Mouse (Mus musculus) forebrain, embryonic 10.5 days (tissue): ENCODE results near the gene 2210016F16Rik. TPM values are rescaled to one million over a fixed set of nuclear protein-coding genes. Genes with fewer than 3 reads are reported as not detected.

Experiments
- microRNA counts: library from miRNA; unstranded; fragments of <30 nt; microRNA quantifications from one replicate; lab custom pipeline; 2017
- microRNA-seq: library from miRNA; unstranded; fragments of <30 nt; microRNA quantifications from one replicate; pipeline ENCODE4, GENCODE M21; 2017
- polyA plus RNA-seq: library from polyadenylated mRNA; unstranded; fragments of >200 nt; fragmentation: Nextera tagmentation; extraction: Ambion mirVana; gene quantifications from 2 replicates; pipeline ENCODE4 v1.2.1, GENCODE M21; 2016

The 2210016F16Rik gene
- polyA plus RNA-seq, 1 experiment from 2014 or later = 29.4 TPM

MicroRNA genes within 50 kb of the gene (microRNA counts, 519-probe panel; counts per million panel counts)
- microRNA mmu-miR-7a (lab: Ali Mortazavi, UCI) = 4,809 counts per million, percentile 82 among the panel's probes with 10 or more counts

Small RNA genes lying within 50 kb of the gene (microRNA-seq; reads per million reads assigned to microRNA genes)
- 270 reads per million, percentile 58 among the genes with 10 or more reads in this experiment for gene Mir7-1

Other genes starting within 250 kb of the 2210016F16Rik start
- gene Idnk, start 227.6 kb downstream of the 2210016F16Rik start, polyA plus RNA-seq = 47.0 and 47.1 TPM in 2 replicates
- gene Ubqln1, start 169.6 kb downstream of the 2210016F16Rik start, polyA plus RNA-seq = 123 and 133 TPM in 2 replicates
- 25.2 and 29.1 TPM in 2 replicates for gene Gkap1, start 109.5 kb downstream of the 2210016F16Rik start, polyA plus RNA-seq
- 0.93 and 0.97 TPM in 2 replicates for gene Kif27, start 26.1 kb downstream of the 2210016F16Rik start, polyA plus RNA-seq
- 30.8 and 32.7 TPM in 2 replicates for gene Rmi1, start 17.0 kb upstream of the 2210016F16Rik start, polyA plus RNA-seq
- 2,219 and 2,417 TPM in 2 replicates for gene Hnrnpk, start 18.1 kb upstream of the 2210016F16Rik start, polyA plus RNA-seq
- 0.06 TPM in 1 of 2 replicates, not detected in the other for gene Slc28a3, start 225.7 kb upstream of the 2210016F16Rik start, polyA plus RNA-seq